Mouse (Mus musculus) 3134 (cell line): ENCODE data around the gene Cnr1.

Experiments used
- DNase-seq: peaks from one replicate; pipeline ENCODE4 v3.0.0-alpha.2; 2011; ENCODE audit warnings: low spot score; ENCODE audit not compliant: insufficient read length; ENCODE audit errors: extremely low read depth

The Cnr1 gene

DNA sequence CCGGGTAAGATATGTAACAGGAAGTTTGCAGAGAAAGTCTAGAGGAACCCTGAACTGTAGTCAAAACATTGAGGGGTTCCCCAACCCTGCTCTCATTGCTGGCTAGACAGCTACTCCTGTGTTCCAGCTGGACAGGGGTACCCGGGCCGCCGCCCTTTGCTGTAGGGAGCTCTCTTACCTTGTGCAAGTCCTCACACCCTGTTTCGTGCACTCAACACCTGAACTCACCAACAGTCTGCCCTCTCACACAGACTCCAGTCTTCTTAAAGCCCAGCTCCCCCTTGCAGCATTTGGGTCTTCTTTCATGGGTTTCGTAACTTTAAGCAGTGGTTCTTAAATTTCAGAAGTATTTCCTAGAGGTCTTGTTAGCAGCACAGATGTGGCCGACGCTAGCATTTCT is 7.0 kb downstream of the Cnr1 start:
- DNase-seq: no peak

DNA sequence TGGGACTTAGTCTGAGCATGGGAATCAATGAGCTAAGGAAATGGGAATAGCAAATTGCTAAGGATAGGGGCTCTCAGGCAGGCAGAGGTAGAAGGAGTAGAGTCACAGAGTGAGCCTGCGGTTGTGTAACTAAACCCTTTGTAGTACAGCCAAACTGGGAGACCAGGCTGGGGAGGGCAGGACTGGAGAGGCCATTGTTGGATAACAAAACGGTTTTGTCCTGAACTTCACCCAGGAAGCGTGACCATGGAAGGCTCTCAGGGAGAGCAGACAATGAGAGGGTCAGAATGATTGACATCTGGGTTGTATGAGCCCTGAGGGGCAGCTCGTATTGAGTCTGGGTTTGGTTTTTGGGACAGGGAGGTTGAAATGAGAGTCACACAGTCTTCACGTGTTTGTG is 17.2 kb downstream of the Cnr1 start:
- no peak for DNase-seq

DNA sequence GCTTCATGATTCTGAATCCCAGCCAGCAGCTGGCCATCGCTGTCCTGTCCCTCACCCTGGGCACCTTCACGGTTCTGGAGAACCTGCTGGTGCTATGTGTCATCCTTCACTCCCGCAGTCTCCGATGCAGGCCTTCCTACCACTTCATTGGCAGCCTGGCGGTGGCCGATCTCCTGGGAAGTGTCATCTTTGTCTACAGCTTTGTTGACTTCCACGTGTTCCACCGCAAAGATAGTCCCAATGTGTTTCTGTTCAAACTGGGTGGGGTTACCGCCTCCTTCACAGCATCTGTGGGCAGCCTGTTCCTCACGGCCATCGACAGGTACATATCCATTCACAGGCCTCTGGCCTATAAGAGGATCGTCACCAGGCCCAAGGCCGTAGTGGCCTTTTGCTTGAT is 19.5 kb downstream of the Cnr1 start:
- DNase-seq: no peak

DNA sequence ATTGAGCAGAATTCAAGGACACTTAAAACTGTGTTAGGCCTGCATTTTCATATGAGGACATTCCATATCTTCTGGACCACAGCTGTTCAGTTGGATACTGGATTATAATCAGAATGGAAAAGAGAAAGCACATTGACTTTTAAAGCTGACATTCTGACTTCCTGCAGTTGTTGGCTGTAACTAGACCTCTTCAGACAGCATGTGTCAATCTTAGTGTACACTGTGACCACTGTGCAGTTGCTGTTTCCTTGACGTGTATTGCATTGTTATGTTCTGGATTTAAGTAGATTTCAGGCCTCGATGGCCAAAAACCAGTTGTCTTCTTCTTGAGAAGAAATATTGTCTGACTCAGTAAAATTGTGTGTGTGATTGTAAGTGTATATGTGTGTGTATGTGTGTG is 21.3 kb downstream of the Cnr1 start:
- no peak for DNase-seq

DNA sequence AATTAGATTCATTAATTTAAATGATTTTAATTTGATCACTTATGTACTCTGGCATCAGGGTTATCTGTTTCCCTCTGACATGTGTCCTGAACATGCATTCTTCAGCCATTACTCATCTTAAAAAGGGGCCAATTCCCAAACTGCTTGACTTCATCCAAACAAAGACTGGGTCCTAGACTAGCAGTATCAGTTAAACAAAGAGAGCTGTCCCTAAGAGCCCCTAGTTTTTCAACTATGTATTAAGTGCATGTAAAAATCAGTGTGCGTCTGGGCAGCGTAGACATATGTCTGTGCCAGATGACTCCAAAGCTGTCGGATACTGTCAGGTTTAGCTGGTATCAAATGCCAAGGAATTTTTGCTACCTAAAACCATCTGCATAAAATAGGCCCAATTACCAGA is 23.2 kb downstream of the Cnr1 start:
- DNase-seq: no peak

DNA sequence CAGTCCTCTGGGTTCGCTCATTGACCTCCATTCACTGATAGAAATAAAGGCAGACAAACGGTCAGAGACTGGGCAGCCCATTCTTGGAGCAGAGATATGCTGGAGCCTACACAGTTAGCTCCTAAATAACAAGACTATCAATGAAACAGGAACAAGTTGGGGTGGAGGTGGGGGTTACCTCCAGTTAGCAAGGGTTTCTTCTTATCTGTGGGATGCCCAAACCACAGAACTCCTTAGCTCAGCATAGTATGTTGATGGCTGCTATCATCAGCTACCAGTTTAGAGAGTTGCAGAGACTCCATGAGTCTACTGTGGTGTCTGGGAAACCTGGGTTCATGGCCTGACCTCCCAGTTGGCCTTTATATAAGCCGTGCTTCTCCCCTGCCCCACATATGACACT is 33.0 kb downstream of the Cnr1 start:
- no peak for DNase-seq

DNA sequence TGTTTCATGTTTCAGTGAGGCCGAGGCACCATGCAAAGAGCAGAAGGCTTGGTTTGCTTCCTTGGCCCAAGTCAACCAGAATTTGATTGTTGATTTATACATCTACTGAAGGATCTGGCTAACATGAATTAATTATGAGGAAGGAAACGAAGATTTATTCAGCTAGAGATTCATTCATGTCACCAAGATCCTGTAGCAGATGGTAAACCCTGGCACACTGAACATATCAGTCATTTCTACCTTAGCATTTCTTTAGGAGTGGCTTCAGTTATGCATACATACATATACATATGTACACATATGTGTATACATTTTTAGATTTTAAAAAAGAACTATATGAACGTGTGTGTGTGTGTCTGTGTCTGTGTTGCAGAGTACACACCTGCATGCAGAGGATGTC is 34.1 kb downstream of the Cnr1 start:
- no peak for DNase-seq

DNA sequence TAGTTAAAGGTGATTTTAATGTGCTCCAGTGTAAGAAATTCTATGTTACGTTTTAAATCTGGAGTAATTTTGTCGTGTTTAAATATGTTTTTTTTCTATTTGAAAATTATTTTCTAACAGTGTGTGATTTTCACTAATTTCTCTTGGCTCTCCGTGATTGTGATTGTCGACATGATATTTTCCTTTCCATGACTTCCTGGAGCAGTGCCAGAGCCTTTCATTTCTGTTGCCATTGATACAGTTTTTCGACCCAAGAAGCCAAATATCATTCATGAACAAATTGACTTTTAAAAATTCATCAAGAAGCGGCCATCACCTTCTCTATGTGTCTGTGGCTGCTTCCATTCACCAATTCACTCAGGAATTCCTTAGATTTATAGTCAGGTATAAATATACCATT is 35.4 kb downstream of the Cnr1 start:
- no peak for DNase-seq

DNA sequence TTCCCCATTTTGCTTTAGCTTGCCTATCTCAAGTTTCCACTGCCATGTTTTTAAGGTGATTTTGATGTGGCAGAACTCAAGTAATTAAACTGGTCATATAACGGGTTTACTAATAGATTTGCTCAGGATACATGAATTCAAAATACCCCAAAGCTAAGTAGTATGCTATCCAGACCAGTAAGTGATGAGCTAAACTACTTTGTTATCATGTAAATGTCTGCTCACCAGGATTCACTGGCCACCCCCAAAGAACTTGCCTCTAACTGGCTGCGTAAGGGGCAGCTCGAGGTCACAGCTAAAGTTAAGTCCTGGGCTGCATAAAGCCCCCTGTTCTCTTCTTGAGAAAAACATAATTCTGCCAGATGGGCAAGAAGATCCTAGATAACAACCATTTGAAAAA is 46.3 kb downstream of the Cnr1 start:
- DNase-seq: no peak

DNA sequence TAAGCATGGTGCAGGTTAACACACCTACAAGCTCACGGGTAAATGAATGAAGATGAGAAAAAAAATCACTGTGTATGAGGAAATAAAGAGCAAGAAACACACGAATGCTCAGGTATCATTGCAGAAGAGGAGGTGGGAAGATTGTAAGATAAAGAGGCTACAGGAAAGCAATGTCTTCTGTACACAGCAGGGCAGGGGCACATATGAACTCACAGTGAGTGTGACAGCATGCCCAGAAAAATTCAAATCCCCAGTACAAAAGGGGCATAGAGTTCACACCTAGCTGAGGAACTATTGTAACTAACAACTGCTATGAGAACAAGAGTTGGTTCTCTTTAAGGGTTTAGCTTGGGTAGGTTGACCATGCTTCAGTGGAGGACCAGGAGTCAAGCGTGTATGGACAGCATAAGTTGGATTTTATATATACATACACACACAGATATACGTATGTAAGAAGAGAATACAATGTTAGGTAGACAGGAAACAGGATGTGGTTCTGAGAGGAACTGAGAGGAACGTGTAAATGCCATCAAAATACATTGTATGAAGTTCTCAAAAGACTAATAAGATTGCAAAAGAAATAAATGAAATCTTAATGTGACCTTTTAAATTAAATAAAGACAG is 64.2 kb downstream of the Cnr1 start:
- DNase-seq: no peak

DNA sequence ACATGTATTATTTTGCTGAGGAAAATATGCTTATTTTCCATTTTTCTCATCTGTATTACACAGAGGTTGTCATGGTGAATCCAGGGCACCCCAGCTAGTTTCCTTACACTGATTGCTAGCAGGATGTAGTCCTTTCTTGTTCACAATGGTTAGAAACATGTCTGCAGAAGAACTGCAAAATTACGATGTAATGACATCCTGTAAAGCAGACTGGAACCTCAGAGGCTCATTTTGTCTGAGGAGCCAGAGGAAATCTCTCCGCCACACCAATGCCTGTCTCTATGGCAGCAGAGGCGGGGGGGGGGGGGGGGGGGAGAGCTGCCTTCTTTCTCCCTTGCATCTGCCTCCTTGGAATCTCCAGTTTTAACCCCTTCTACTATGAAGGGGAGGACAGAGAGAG is 68.3 kb downstream of the Cnr1 start:
- no peak for DNase-seq

DNA sequence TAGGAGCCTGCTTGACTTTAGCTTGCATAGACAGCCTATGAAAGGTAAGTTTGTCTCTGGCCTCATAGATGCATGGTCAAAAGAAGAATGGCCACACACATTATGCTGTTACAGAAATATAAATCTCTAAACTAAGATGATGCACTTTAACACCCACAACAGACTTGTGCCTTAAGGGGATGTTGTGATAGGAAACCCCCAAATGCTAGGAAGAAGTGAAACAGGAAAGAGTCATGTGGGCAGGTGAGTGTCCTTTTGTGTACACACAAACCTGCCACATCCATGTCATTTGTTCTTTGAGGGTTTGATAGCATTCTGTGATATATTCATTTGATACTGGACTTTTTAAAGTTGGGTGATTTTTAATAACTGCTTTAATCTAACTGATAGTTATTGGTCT is 72.0 kb downstream of the Cnr1 start:
- DNase-seq: no peak
